Mouse (Mus musculus) mouse embryonic stem cell (cell line): ENCODE data around the gene Gm9964.

ENCODE experiments used
- in situ Hi-C, 2 experiments: fragments of 300-500 bp; cut with MboI; formaldehyde crosslinking; loops; 1 replicate in 1 of 2; 3 replicates in 1 of 2; pipeline ENCODE4 v1.14.3; 2019 to 2020; ENCODE audit warnings: low sequenced_read_pairs in 2 of 2, low pct_unique_long_range_greater_than_20kb in 1 of 2, mixed read lengths in 1 of 2; ENCODE audit not compliant: unreplicated experiment in 1 of 2

Gene Gm9964

GRCm38 (mm10) chr11:79296856-79297491 is at the start of gene Gm9964:
Gene Gm9964, minus strand, starts transcription at chr11:79296906.
- in situ Hi-C loops = loop anchor here (10.0 kb wide), 2 partner anchors 262 to 272 kb away; no protein-coding TSS in a partner anchor

GRCm38 (mm10) chr11:79339808-79340781 is 43.4 kb upstream of the Gm9964 start:
- in situ Hi-C loops = no loop called here

- in situ Hi-C loops = no loop called here
Measured at GRCm38 (mm10) chr11:79339234-79339807, 42.6 kb upstream of the Gm9964 start, which contains the start of gene Nf1. Gene Nf1, plus strand, starts transcription at chr11:79339693.

GRCm38 (mm10) chr11:79338621-79339020 is 41.9 kb upstream of the Gm9964 start:
- in situ Hi-C loops = no loop called here

- in situ Hi-C loops = no loop called here
Measured at GRCm38 (mm10) chr11:79336722-79337267, 40.1 kb upstream of the Gm9964 start.

- in situ Hi-C loops = no loop called here
Measured at GRCm38 (mm10) chr11:79335077-79335476, 38.4 kb upstream of the Gm9964 start.

GRCm38 (mm10) chr11:79329585-79329984 is 32.9 kb upstream of the Gm9964 start:
- in situ Hi-C loops = no loop called here

GRCm38 (mm10) chr11:79328060-79328459 is 31.4 kb upstream of the Gm9964 start:
- in situ Hi-C loops = no loop called here

- in situ Hi-C loops = no loop called here
Measured at GRCm38 (mm10) chr11:79327106-79327505, 30.4 kb upstream of the Gm9964 start.

- in situ Hi-C loops = no loop called here
Measured at GRCm38 (mm10) chr11:79325663-79326062, 29.0 kb upstream of the Gm9964 start.

GRCm38 (mm10) chr11:79323985-79324685 is 27.4 kb upstream of the Gm9964 start:
- in situ Hi-C loops = no loop called here

- in situ Hi-C loops = no loop called here
Measured at GRCm38 (mm10) chr11:79319807-79320206, 23.1 kb upstream of the Gm9964 start.

- in situ Hi-C loops = no loop called here
Measured at GRCm38 (mm10) chr11:79316807-79317345, 20.2 kb upstream of the Gm9964 start.

GRCm38 (mm10) chr11:79310467-79310866 is 13.8 kb upstream of the Gm9964 start:
- in situ Hi-C loops = no loop called here

- in situ Hi-C loops = no loop called here
Measured at GRCm38 (mm10) chr11:79307560-79308200, 11.0 kb upstream of the Gm9964 start.

- in situ Hi-C loops = no loop called here
Measured at GRCm38 (mm10) chr11:79306996-79307395, 10.3 kb upstream of the Gm9964 start.

- in situ Hi-C loops = no loop called here
Measured at GRCm38 (mm10) chr11:79306510-79306909, 9.8 kb upstream of the Gm9964 start.
